14 mouse cellular contexts compared by ENCODE assay signal in the genomic region with DNA sequence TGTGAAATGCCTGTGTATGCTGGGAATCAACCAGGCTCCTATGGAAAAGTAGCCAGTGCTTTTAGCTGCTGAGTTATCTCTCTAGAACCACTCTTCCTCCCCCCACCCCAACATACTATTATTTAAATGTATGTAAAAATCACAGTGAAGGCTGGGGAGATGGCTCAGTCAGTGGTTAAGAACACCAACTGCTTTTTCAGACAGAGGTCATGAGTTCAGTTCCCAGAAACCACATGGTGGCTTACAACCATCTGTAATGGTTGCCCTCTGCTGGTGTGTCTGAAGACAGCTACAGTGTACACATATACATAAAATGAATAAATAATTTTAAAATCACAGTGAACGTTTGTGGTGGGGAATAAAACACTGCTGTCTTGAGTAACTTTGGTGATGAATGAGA.
"Had no signal": no experiment of that assay in that cellular context is flagged by ENCODE, and none has a peak within 500 bp of the region (broad histone marks: within the 10 kb centered on the region; RNA-seq: fewer than 3 reads in every experiment).

No protein-coding gene starts in this region.

- H3K9ac ChIP-seq: limb, embryonic 13.5 days; liver, embryonic 14.5 days; midbrain, embryonic 12.5 days; stomach, embryonic 15.5 days had no signal

- DNase-seq: kidney, adult 18-20 months; kidney, postnatal 25 days; layer of hippocampus, adult 9-11 months; left cerebral cortex, postnatal 4 days; lung, adult 18-20 months; lung, postnatal 10 days; right cerebral cortex, postnatal 14 days; thymus, adult 2 months; thymus, postnatal 25 days had no signal

- ATAC-seq: midbrain, embryonic 16.5 days had no signal

- H3K27ac ChIP-seq: limb, embryonic 13.5 days; liver, embryonic 14.5 days; midbrain, embryonic 12.5 days; stomach, embryonic 15.5 days had no signal

- H3K36me3 ChIP-seq: limb, embryonic 13.5 days; midbrain, embryonic 12.5 days; stomach, embryonic 15.5 days had no signal

- H3K4me1 ChIP-seq: midbrain, embryonic 12.5 days; stomach, embryonic 15.5 days had no signal

- H3K4me3 ChIP-seq: limb, embryonic 13.5 days; midbrain, embryonic 12.5 days; stomach, embryonic 15.5 days had no signal

- H3K27me3 ChIP-seq: limb, embryonic 13.5 days; midbrain, embryonic 12.5 days; stomach, embryonic 15.5 days had no signal

- H3K4me2 ChIP-seq: limb, embryonic 13.5 days; midbrain, embryonic 12.5 days; stomach, embryonic 15.5 days had no signal

- H3K9me3 ChIP-seq: midbrain, embryonic 12.5 days; stomach, embryonic 15.5 days had no signal
